Mouse (Mus musculus): ENCODE data around the gene Med18.

The Med18 gene

GRCm38 (mm10) chr4:132463430-132464254, at the start of gene Med18:
TSS of gene Med18 (minus strand) at chr4:132463921.
- ChIA-PET POLR2A (interaction anchor here (0.5 to 8.1 kb wide), 44 partner anchors 9 to 1128 kb away, joined by 3 to 93 read pairs (median 4); partner anchors contain the start of genes Atpif1 (in 2 of the 4), Sesn2 (in 2 of the 4), Rpa2 (in 1 of the 4) and Taf12 (in 1 of the 4)), CTCF (interaction anchor here in 3 of 4 experiments (0.6 to 2.6 kb wide), 11 partner anchors 46 to 538 kb away, joined by 3 to 13 read pairs (median 3); no protein-coding TSS in a partner anchor)

- ChIA-PET POLR2A (interaction anchor here in 3 of 4 experiments (0.7 to 35.1 kb wide), 25 partner anchors 1 to 436 kb away, joined by 3 to 1071 read pairs (median 39); partner anchors contain the start of genes Atpif1 (in 2 of the 3), Dnajc8 (in 2 of the 3), Med18 (in 2 of the 3) and Rcc1 (in 2 of the 3)), CTCF (interaction anchor here in 3 of 4 experiments (0.7 to 1.9 kb wide), 4 partner anchors 14 to 49 kb away, joined by 3 to 9 read pairs (median 4); partner anchors contain the start of gene Med18 (in 1 of the 3))
Measured at GRCm38 (mm10) chr4:132512080-132512479, 48.4 kb upstream of the Med18 start.

DNA sequence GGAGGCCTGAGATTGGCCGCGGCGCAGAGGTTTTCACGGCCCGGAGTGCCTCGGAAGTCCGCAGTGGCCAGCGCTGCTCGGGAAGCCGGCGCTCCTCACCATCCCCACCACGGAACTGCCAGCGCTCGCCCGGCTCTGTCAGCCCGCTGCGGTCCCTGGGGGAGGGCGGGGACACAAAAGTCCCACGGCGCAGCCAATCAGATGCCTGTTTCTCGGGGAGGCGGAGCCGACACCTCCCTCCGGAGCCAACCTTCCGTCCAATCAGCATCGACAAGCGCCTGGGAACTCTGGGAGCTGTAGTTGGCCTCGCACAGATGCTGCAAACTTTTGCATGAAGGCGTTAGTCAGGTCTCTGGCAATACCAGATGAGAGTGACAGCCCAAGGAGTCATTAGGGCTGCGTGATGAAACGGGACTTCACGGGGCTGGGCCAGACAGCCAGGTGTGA, 46.7 kb upstream of the Med18 start, which contains the start of gene Sesn2:
Gene Sesn2, minus strand, starts transcription at position 150 of the 447 bp plus-strand sequence.
- ChIA-PET CTCF (interaction anchor here in 1 of 4 experiments (0.6 to 1.6 kb wide), 4 partner anchors 11 to 313 kb away, joined by 3 to 5 read pairs (median 3); no protein-coding TSS in a partner anchor), POLR2A (interaction anchor here (0.6 to 35.1 kb wide), 115 partner anchors 3 to 1990 kb away, joined by 3 to 1071 read pairs (median 5); partner anchors contain the start of genes Atpif1 (in 2 of the 4), Med18 (in 2 of the 4), Taf12 (in 2 of the 4) and Dnajc8 (in 1 of the 4))

- ChIA-PET CTCF (interaction anchor here in 3 of 4 experiments (0.6 to 1.6 kb wide), 6 partner anchors 12 to 314 kb away, joined by 3 to 9 read pairs (median 3); partner anchors contain the start of gene Med18 (in 1 of the 3)), POLR2A (interaction anchor here (0.5 to 35.1 kb wide), 123 partner anchors 4 to 1989 kb away, joined by 3 to 1071 read pairs (median 5); partner anchors contain the start of genes Med18 (in 3 of the 4), Atpif1 (in 2 of the 4), Rcc1 (in 2 of the 4) and Taf12 (in 2 of the 4))
Measured at GRCm38 (mm10) chr4:132509621-132510296, 46.0 kb upstream of the Med18 start.

- POLR2A ChIA-PET, result interaction anchor here (0.6 to 35.1 kb wide), 24 partner anchors 5 to 234 kb away, joined by 3 to 1071 read pairs (median 6); partner anchors contain the start of genes Atpif1 (in 2 of the 4), Sesn2 (in 2 of the 4), Dnajc8 (in 1 of the 4) and Ptafr (in 1 of the 4)
- CTCF ChIA-PET, result interaction anchor here in 1 of 4 experiments (1.2 kb wide), 1 partner anchor 95 kb away, joined by 3 read pairs; no protein-coding TSS in a partner anchor
Measured at GRCm38 (mm10) chr4:132507210-132507609, 43.5 kb upstream of the Med18 start.

DNA sequence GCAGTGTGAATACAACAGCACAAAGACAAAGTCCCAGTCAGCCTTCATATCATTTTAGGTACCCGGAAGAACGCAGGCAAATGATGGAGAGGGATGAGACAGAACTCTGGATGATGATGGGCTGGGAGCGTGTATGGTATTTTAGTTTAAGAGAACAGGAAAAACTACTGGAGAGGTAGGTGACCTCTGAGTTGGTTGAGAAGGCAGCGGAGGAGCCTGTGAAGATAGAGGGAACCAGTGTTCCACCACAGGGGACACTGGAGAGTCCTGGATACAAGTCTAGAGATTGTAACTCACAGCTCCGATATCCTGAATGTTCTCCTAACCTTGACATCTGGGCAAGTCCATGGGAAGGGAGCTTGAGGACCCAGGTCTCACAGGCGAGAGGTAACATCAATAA, 42.5 kb upstream of the Med18 start:
- CTCF ChIA-PET, result interaction anchor here in 3 of 4 experiments (1.0 to 2.0 kb wide), 5 partner anchors 9 to 94 kb away, joined by 3 to 9 read pairs (median 5); no protein-coding TSS in a partner anchor
- POLR2A ChIA-PET, result interaction anchor here in 3 of 4 experiments (0.6 to 35.1 kb wide), 43 partner anchors 5 to 416 kb away, joined by 3 to 1071 read pairs (median 6); partner anchors contain the start of genes Sesn2 (in 2 of the 3), Atpif1 (in 1 of the 3), Dnajc8 (in 1 of the 3) and Fam76a (in 1 of the 3)

DNA sequence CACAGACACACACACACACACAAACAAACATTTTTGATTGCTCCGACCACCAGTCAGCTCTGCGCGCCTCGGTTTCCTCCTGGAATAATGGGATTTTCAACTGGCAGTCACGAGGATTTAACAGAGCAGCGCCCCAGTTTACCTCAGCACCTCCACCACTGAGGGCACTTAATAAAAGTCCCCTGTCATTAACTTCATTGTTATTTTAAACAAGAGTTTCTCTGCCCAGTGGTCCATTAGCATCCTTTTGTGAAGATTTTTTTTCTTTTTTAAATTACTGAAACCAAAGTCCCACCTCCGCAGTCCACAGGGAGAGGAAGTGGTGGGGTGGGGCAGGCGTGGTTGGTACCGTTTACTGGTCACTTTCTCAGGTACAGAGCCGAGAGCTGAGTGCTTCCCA, 42.1 kb upstream of the Med18 start:
- POLR2A ChIA-PET, result interaction anchor here in 3 of 4 experiments (0.6 to 35.1 kb wide), 62 partner anchors 4 to 429 kb away, joined by 3 to 1071 read pairs (median 4); partner anchors contain the start of genes Atpif1 (in 2 of the 3), Dnajc8 (in 2 of the 3), Med18 (in 2 of the 3) and Sesn2 (in 2 of the 3)
- CTCF ChIA-PET, result interaction anchor here in 3 of 4 experiments (1.0 to 2.0 kb wide), 7 partner anchors 9 to 94 kb away, joined by 3 to 9 read pairs (median 3); no protein-coding TSS in a partner anchor

DNA sequence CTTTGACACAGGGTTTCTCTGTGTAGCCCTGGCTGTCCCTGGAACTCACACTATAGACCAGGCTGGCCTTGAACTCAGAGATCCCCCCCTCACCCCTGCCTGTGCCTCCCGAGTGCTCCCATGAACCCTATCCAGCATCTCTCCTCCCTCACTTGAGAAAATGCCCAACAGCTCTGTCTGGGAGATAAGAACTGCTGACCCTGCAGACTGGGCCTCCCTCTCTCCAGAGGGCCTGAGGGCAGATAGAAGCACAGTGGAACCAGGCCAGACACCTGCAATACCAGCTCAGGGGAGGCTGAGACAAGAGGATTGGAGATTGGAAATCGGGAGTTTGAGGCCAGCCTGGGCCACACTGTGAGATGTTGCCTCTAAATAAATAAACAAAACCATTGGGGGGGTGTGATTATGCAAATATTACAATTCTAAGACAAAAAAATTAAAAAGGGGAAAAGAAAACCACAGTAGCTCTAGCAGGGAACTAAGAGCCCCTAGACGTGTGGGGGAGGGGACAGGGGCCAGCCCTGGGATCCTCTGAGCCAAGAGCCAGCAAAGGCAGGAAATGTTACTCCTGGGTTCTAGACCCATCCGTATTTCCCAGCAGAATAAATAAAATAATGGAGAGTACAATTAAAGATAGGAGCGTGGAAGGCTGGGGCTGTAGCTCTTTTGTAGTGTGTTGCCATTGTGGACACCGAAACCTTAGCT, 41.5 kb upstream of the Med18 start:
- ChIA-PET POLR2A (interaction anchor here in 3 of 4 experiments (0.6 to 35.1 kb wide), 62 partner anchors 4 to 428 kb away, joined by 3 to 1071 read pairs (median 4); partner anchors contain the start of genes Atpif1 (in 2 of the 3), Med18 (in 2 of the 3), Ppp1r8 (in 2 of the 3) and Sesn2 (in 2 of the 3)), CTCF (interaction anchor here in 3 of 4 experiments (1.0 to 2.0 kb wide), 6 partner anchors 10 to 52 kb away, joined by 3 to 9 read pairs (median 4); no protein-coding TSS in a partner anchor)

- CTCF ChIA-PET, result interaction anchor here in 3 of 4 experiments (0.6 to 6.6 kb wide), 4 partner anchors 10 to 51 kb away, joined by 4 to 38 read pairs (median 8); no protein-coding TSS in a partner anchor
- POLR2A ChIA-PET, result interaction anchor here in 3 of 4 experiments (0.6 to 35.1 kb wide), 20 partner anchors 2 to 275 kb away, joined by 3 to 1071 read pairs (median 5); partner anchors contain the start of genes Sesn2 (in 2 of the 3) and Med18 (in 1 of the 3)
Measured at GRCm38 (mm10) chr4:132503344-132503743, 39.6 kb upstream of the Med18 start.

- ChIA-PET POLR2A (interaction anchor here in 3 of 4 experiments (0.6 to 35.1 kb wide), 20 partner anchors 0 to 232 kb away, joined by 3 to 1071 read pairs (median 5); partner anchors contain the start of genes Sesn2 (in 3 of the 3) and Atpif1 (in 1 of the 3)), CTCF (interaction anchor here in 3 of 4 experiments (0.8 to 6.6 kb wide), 5 partner anchors 13 to 29 kb away, joined by 3 to 38 read pairs (median 5); no protein-coding TSS in a partner anchor)
Measured at GRCm38 (mm10) chr4:132501639-132502038, 37.9 kb upstream of the Med18 start.

DNA sequence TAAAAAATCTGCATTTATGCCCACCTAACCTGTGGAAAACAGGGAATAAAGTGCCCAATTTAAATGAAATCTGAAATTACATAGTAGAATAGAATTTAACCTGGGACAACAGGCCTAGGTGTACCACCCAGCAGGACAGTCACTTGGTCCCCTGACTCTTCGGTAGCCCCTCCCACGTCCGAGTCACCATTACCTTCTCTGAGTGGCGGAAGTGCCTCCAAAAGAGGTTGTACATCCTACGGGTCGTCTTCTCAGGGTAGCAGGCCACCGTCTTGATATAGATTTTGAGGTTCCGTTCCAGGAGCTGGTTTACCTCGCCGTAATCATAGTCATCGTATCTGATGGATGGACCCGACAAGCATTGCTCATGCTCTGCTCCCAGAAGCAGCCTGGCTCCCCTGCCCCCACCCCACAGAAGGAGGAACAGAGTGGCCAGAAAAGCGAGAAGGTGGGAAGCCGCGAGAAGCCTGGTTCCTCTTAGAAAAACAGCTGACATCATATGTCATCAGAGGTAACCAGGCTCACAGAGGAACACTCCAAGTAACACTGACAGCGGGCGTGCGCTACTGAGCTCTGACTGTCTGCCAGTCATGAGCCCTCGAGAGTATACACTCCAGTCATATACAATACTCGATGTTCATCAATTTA, 30.7 kb upstream of the Med18 start:
- ChIA-PET POLR2A (interaction anchor here in 3 of 4 experiments (0.6 to 35.1 kb wide), 12 partner anchors 8 to 637 kb away, joined by 3 to 1071 read pairs (median 4); partner anchors contain the start of gene Sesn2 (in 3 of the 3)), CTCF (no interaction called here)

DNA sequence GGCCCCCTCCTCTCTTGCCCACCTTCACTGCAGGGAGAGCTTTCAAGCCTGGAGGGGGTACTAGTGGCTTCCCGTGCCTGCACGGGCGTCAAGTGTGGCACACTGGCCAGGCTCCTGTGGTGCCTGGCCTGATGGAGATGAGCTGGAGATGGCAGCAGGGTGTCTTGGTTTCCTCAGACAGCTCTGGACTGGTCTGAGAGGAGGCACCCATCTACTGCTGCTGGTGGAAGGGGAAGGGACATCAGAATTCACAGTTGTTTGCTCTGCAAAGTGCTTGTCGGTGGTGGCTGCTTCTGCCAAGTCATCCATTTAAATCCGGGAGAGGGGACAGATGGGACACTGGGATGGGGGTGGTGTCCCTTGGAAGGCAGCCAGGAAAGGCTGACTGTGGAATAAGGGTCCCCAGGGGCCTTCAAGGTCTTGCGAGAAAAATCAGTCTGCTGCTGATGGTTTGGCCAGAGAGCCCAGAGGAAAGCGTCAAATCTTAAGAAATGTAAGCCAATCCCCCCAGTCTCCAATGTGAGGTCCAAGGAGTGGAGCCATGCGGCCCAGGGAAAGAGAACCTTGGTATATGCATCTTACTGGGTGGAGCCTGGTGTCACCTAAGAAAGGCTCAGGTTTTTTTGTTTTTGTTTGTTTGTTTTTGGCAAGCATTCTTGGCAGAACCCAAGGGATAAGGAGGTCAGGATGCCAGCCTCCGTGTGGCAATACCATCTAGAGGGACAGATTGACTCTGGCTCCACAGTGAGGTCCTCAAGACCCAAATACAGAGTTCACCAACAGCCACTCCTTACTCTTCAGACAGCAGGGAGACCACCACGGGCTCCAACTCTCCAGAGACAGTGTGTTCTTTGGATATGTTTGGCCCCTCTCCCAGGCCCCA, 28.7 kb upstream of the Med18 start:
- CTCF ChIA-PET, result interaction anchor here in 1 of 4 experiments (0.5 kb wide), 1 partner anchor 161 kb away, joined by 4 read pairs; no protein-coding TSS in a partner anchor
- POLR2A ChIA-PET, result interaction anchor here (0.6 to 35.1 kb wide), 16 partner anchors 10 to 1832 kb away, joined by 3 to 1071 read pairs (median 4); partner anchors contain the start of genes Sesn2 (in 3 of the 4) and Atpif1 (in 1 of the 4)

DNA sequence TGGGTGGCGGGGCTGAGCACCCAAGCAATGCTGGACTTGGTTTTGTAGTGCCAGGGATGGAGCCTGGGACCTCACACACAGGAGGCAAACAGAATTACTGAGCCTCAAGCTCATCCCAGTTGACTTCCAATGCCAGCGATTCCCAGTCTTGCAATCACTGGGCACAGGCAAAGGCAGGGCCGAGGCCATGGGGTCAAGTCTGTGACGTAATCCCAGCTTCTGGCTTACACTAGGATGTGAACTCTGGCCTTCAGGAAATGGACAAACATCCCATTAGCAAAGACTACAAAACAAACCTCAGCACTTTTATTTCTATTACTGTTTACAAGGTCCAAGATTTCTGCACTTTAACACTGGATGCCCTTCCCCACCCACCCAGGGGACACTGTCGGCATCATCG, 28.0 kb upstream of the Med18 start:
- ChIA-PET CTCF (no interaction called here), POLR2A (interaction anchor here (0.5 to 35.1 kb wide), 13 partner anchors 11 to 1832 kb away, joined by 3 to 1071 read pairs (median 5); partner anchors contain the start of gene Sesn2 (in 3 of the 4))

DNA sequence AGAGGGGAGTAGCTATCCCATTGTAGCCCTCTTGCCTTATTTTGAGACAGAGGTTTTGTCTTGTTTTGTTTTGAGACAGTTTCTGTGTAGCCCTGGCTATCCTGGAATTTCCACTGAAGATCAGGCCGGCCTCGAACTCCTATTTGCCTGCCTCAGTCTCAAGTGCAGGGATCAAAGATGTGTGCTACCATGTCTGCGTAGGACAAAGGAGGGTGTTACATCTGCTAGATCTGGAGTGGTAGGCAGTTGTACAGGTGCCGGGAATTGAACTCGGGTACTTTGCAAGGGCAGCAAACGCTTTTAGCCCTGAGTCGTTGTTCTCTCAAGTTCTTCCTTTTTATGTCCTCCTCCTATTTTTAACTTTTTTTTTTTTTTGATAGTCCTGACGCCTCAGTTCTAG, 27.3 kb upstream of the Med18 start:
- ChIA-PET CTCF (no interaction called here), POLR2A (interaction anchor here (0.7 to 35.1 kb wide), 19 partner anchors 8 to 179 kb away, joined by 3 to 1071 read pairs (median 4); partner anchors contain the start of gene Sesn2 (in 3 of the 4))
